21 mouse cellular contexts compared by ENCODE assay signal in the genomic region with DNA sequence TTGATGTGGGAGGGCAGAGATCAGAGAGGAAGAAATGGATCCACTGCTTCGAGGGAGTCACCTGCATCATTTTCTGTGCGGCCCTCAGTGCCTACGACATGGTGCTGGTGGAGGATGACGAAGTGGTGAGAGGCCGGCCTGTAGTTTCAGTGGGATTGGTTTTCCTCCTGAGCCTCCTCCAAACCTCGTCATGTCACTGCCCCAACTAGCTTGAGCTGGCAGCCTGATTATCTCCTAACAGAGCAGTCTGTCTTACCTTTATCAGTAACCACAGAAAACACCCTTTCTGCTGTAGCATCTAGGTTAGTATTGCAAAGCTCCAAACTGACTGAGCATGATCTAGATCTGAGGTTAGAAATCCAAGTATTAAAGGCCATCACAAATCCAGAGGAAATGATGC. TPM values are rescaled to one million over a fixed set of nuclear protein-coding genes. Genes with fewer than 3 reads are reported as not detected.
A peak's percentile ranks its signal among the peaks of the same experiment; 100 is the strongest.
DNase-seq lines count a peak whose midpoint lies in the region; ATAC-seq and TF ChIP-seq lines count a peak whose summit lies in the region.
"Had no signal": no experiment of that assay in that cellular context is flagged by ENCODE, and none has a peak within 500 bp of the region (broad histone marks: within the 10 kb centered on the region; RNA-seq: fewer than 3 reads in every experiment).

No protein-coding gene starts in this region.

- H3K9ac ChIP-seq in heart, embryonic 12.5 days, result no peak overlapping the region
- H3K9ac ChIP-seq in MEL (ENCODE audit: control insufficient read depth, low read depth, low read length, poor library complexity, severe bottlenecking), result no peak overlapping the region
- peak overlapping the region; percentile 48; the same call in 1 of the 2 replicates for H3K9ac ChIP-seq in liver, postnatal 0 days (replicated peaks)
- no peak overlapping the region for H3K9ac ChIP-seq in forebrain, embryonic 15.5 days (replicated peaks)

- H3K4me3 ChIP-seq in heart, embryonic 12.5 days, result no peak overlapping the region
- H3K4me3 ChIP-seq in MEL (ENCODE audit: control insufficient read depth in 1 of 2, insufficient read depth in 1 of 2, low read depth in 2 of 2, low read length in 2 of 2), result no peak overlapping the region
- H3K4me3 ChIP-seq in liver, postnatal 0 days (ENCODE audit: low read depth, low read length), result no peak overlapping the region
- H3K4me3 ChIP-seq in forebrain, embryonic 15.5 days, result no peak overlapping the region
- H3K4me3 ChIP-seq: left cerebral cortex, adult 2 months had no signal

- no peak for TF ChIP-seq CTCF in MEL (IDR thresholded peaks at IDR 0.05 in 2 of 3, conservative IDR thresholded peaks at IDR 0.05 in 1 of 3; ENCODE audit: control insufficient read depth in 1 of 3, insufficient read depth in 1 of 3, low read depth in 2 of 3, low read length in 3 of 3, poor library complexity in 1 of 3, severe bottlenecking in 1 of 3)
- TF ChIP-seq CTCF in liver, postnatal 0 days (IDR thresholded peaks at IDR 0.05; ENCODE audit: low read depth), result no peak

- 46% methylated on average over 6 of the region's 6 CpGs for WGBS in heart, embryonic 12.5 days
- 54% methylated on average over 6 of the region's 6 CpGs for WGBS in liver, postnatal 0 days (ENCODE audit: insufficient replicate concordance)
- WGBS in forebrain, embryonic 15.5 days, result 85% methylated on average over 6 of the region's 6 CpGs

- DNase-seq in heart, postnatal 4 days, result no peak
- DNase-seq in MEL (ENCODE audit: low read depth, low spot score) (peak; percentile 84), liver (peak; percentile 80)
- DNase-seq in liver, postnatal 0 days, result peak; percentile 54
- DNase-seq in thymus, postnatal 25 days, result no peak
- no peak for DNase-seq in gastrocnemius, postnatal 10 days
- DNase-seq: cerebellum, adult 8-10 months; gastrocnemius, postnatal 25 days; heart, postnatal 36 days; kidney, adult 11 months; kidney, postnatal 10 days; left cerebral cortex, postnatal 4 days; lung, postnatal 14 days; thymus, postnatal 36 days had no signal

- H3K9me3 ChIP-seq in heart, embryonic 12.5 days (replicated peaks), result no peaks in the 10 kb centered on the region
- no peaks in the 10 kb centered on the region for H3K9me3 ChIP-seq in MEL (replicated peaks; ENCODE audit: insufficient read depth, low read length)
- no peaks in the 10 kb centered on the region for H3K9me3 ChIP-seq in liver, postnatal 0 days (ENCODE audit: low read length)
- no peaks in the 10 kb centered on the region for H3K9me3 ChIP-seq in forebrain, embryonic 15.5 days

- no peak overlapping the region for H3K4me2 ChIP-seq in heart, embryonic 12.5 days
- H3K4me2 ChIP-seq in liver, postnatal 0 days (ENCODE audit: low read depth, low read length), result peak overlapping the region; percentile 55
- H3K4me2 ChIP-seq in forebrain, embryonic 15.5 days (replicated peaks), result no peak overlapping the region

- H3K27ac ChIP-seq in heart, embryonic 12.5 days (ENCODE audit: poor library complexity, severe bottlenecking), result peak overlapping the region; percentile 25; the same call in 1 of the 2 replicates
- peak overlapping the region; percentile 10; the same call in 1 of the 2 replicates for H3K27ac ChIP-seq in MEL (ENCODE audit: control insufficient read depth, low read depth, low read length)
- H3K27ac ChIP-seq in liver, postnatal 0 days (ENCODE audit: low read depth), result peak overlapping the region; percentile 98
- no peak overlapping the region for H3K27ac ChIP-seq in forebrain, embryonic 15.5 days (replicated peaks)
- H3K27ac ChIP-seq: left cerebral cortex, adult 2 months had no signal

- no peak for TF ChIP-seq RAD21 in MEL (IDR thresholded peaks at IDR 0.05; ENCODE audit: low read depth, low read length)

- H3K27me3 ChIP-seq in heart, embryonic 12.5 days (replicated peaks), result no peaks in the 10 kb centered on the region
- H3K27me3 ChIP-seq in MEL (ENCODE audit: control insufficient read depth in 1 of 2, insufficient read depth in 2 of 2, low read length in 2 of 2), result no peaks in the 10 kb centered on the region
- no peaks in the 10 kb centered on the region for H3K27me3 ChIP-seq in liver, postnatal 0 days (ENCODE audit: insufficient read depth, low read length)
- no peaks in the 10 kb centered on the region for H3K27me3 ChIP-seq in forebrain, embryonic 15.5 days

- peak; percentile 77 for ATAC-seq in heart, embryonic 12.5 days (ENCODE audit: insufficient number of reproducible peaks, low FRiP score)
- peak; percentile 57 for ATAC-seq in liver, postnatal 0 days
- no peak for ATAC-seq in forebrain, embryonic 15.5 days (replicated peaks)
- ATAC-seq: forebrain, embryonic 14.5 days; hindbrain, embryonic 16.5 days; midbrain, embryonic 16.5 days had no signal

- peaks cover 23% of the 10 kb centered on the region for H3K4me1 ChIP-seq in heart, embryonic 12.5 days (replicated peaks)
- H3K4me1 ChIP-seq in MEL (ENCODE audit: control insufficient read depth in 1 of 2, insufficient read depth in 2 of 2, low read length in 2 of 2), result peaks cover 28 to 46% of the 10 kb centered on the region in 2 experiments
- peaks cover 54% of the 10 kb centered on the region for H3K4me1 ChIP-seq in liver, postnatal 0 days (ENCODE audit: insufficient read depth)
- H3K4me1 ChIP-seq in forebrain, embryonic 15.5 days, result peaks cover 18% of the 10 kb centered on the region

- no peaks in the 10 kb centered on the region for H3K79me2 ChIP-seq in MEL (ENCODE audit: control insufficient read depth, insufficient read depth, low read length, poor library complexity)

- TF ChIP-seq POLR2A in MEL (IDR thresholded peaks at IDR 0.05; ENCODE audit: control insufficient read depth in 1 of 2, insufficient read depth in 1 of 2, low read depth in 1 of 2, low read length in 2 of 2, poor library complexity in 1 of 2), result no peak

- peak; percentile 88 to 90 for TF ChIP-seq EP300 in MEL (IDR thresholded peaks at IDR 0.05; ENCODE audit: low read depth in 1 of 2, low read length in 2 of 2)
- peak; percentile 98 for TF ChIP-seq EP300 in liver, postnatal 0 days (IDR thresholded peaks at IDR 0.05; ENCODE audit: low read depth)

- no peaks in the 10 kb centered on the region for H3K36me3 ChIP-seq in heart, embryonic 12.5 days
- H3K36me3 ChIP-seq in MEL (ENCODE audit: control insufficient read depth in 1 of 2, insufficient read depth in 2 of 2, low read length in 2 of 2), result peaks cover 0 to 47% of the 10 kb centered on the region in 2 experiments; a peak in 2 of 4 replicates
- H3K36me3 ChIP-seq in liver, postnatal 0 days (replicated peaks; ENCODE audit: insufficient read depth, low read length), result no peaks in the 10 kb centered on the region
- no peaks in the 10 kb centered on the region for H3K36me3 ChIP-seq in forebrain, embryonic 15.5 days

RNA-seq across cellular contexts. Expression of a gene that starts 5.7 kb away (rescaled TPM):
- polyA plus RNA-seq in heart, embryonic 12.5 days (2016; fragmentation: Nextera tagmentation; extraction: Ambion mirVana), result 0.54 and 0.98 TPM in 2 replicates
- total RNA-seq in heart, postnatal 4 days (2021), result under 1 TPM; 0.31 to 0.34 TPM
- total RNA-seq in MEL (2012; rRNA removed), result 4.7 and 6.4 TPM in 2 replicates
- polyA plus RNA-seq in MEL (2012; ENCODE audit: insufficient read depth in 1 of 2, insufficient read length in 2 of 2, low read depth in 1 of 2, low replicate concordance in 2 of 2, missing spikeins in 1 of 2), result 10 to 100 TPM in 1 of 2 experiments, not detected in 1; 12.4 TPM
- polyA plus RNA-seq in liver, postnatal 0 days (2015; fragmentation: Nextera tagmentation; extraction: Ambion mirVana), result 1.6 and 1.7 TPM in 2 replicates
- 0.43 and 0.46 TPM in 2 replicates for polyA plus RNA-seq in forebrain, embryonic 15.5 days (2015; fragmentation: Nextera tagmentation; extraction: Ambion mirVana)
- total RNA-seq in gastrocnemius, postnatal 10 days (2021), result under 1 TPM in 1 of 2 experiments, not detected in 1; 0.54 TPM
- total RNA-seq: heart, postnatal 36 days; left cerebral cortex, adult 2 months had no signal

RNA-seq across cellular contexts. Expression of a gene that starts 11.9 kb away (rescaled TPM):
- polyA plus RNA-seq in heart, embryonic 12.5 days (2016; fragmentation: Nextera tagmentation; extraction: Ambion mirVana), result 40.0 and 41.6 TPM in 2 replicates
- 10 to 100 TPM; 16.7 to 16.9 TPM for total RNA-seq in heart, postnatal 4 days (2021)
- 54.9 and 69.1 TPM in 2 replicates for total RNA-seq in MEL (2012; rRNA removed)
- 100 to 1,000 TPM in 1 of 2 experiments, not detected in 1; 201 TPM for polyA plus RNA-seq in MEL (2012; ENCODE audit: insufficient read depth in 1 of 2, insufficient read length in 2 of 2, low read depth in 1 of 2, low replicate concordance in 2 of 2, missing spikeins in 1 of 2)
- 17.3 and 23.0 TPM in 2 replicates for polyA plus RNA-seq in liver, postnatal 0 days (2015; fragmentation: Nextera tagmentation; extraction: Ambion mirVana)
- 49.4 and 50.7 TPM in 2 replicates for polyA plus RNA-seq in forebrain, embryonic 15.5 days (2015; fragmentation: Nextera tagmentation; extraction: Ambion mirVana)
- 10 to 100 TPM in 1 of 2 experiments, 1 to 10 TPM in 1; 9.5 to 15.0 TPM for total RNA-seq in gastrocnemius, postnatal 10 days (2021)

RNA-seq across cellular contexts. Expression of a gene that starts 47.6 kb away (rescaled TPM):
- polyA plus RNA-seq in heart, embryonic 12.5 days (2016; fragmentation: Nextera tagmentation; extraction: Ambion mirVana), result 94.9 and 97.0 TPM in 2 replicates
- total RNA-seq in heart, postnatal 4 days (2021), result 10 to 100 TPM; 41.6 to 41.8 TPM
- total RNA-seq in MEL (2012; rRNA removed), result 92.1 and 111 TPM in 2 replicates
- polyA plus RNA-seq in MEL (2012; ENCODE audit: insufficient read depth in 1 of 2, insufficient read length in 2 of 2, low read depth in 1 of 2, low replicate concordance in 2 of 2, missing spikeins in 1 of 2), result 10 to 100 TPM; 74.2 to 96.4 TPM
- polyA plus RNA-seq in liver, postnatal 0 days (2015; fragmentation: Nextera tagmentation; extraction: Ambion mirVana), result 41.9 and 49.1 TPM in 2 replicates
- polyA plus RNA-seq in forebrain, embryonic 15.5 days (2015; fragmentation: Nextera tagmentation; extraction: Ambion mirVana), result 165 and 168 TPM in 2 replicates
- total RNA-seq in gastrocnemius, postnatal 10 days (2021), result 10 to 100 TPM; 28.2 to 33.2 TPM

RNA-seq across cellular contexts. Expression of a gene that starts 53.6 kb away (rescaled TPM):
- 13.4 and 13.8 TPM in 2 replicates for polyA plus RNA-seq in heart, embryonic 12.5 days (2016; fragmentation: Nextera tagmentation; extraction: Ambion mirVana)
- 10 to 100 TPM; 11.8 to 12.7 TPM for total RNA-seq in heart, postnatal 4 days (2021)
- total RNA-seq in MEL (2012; rRNA removed), result 1.3 and 1.4 TPM in 2 replicates
- 1 to 10 TPM in 1 of 2 experiments, not detected in 1; 7.4 TPM for polyA plus RNA-seq in MEL (2012; ENCODE audit: insufficient read depth in 1 of 2, insufficient read length in 2 of 2, low read depth in 1 of 2, low replicate concordance in 2 of 2, missing spikeins in 1 of 2)
- polyA plus RNA-seq in liver, postnatal 0 days (2015; fragmentation: Nextera tagmentation; extraction: Ambion mirVana), result 12.9 and 13.5 TPM in 2 replicates
- 12.4 and 15.1 TPM in 2 replicates for polyA plus RNA-seq in forebrain, embryonic 15.5 days (2015; fragmentation: Nextera tagmentation; extraction: Ambion mirVana)
- total RNA-seq in gastrocnemius, postnatal 10 days (2021), result 10 to 100 TPM in 1 of 2 experiments, 1 to 10 TPM in 1; 9.8 to 10.4 TPM

RNA-seq across cellular contexts. Expression of a gene that starts 56.4 kb away (rescaled TPM):
- polyA plus RNA-seq in heart, embryonic 12.5 days (2016; fragmentation: Nextera tagmentation; extraction: Ambion mirVana), result 0.19 and 0.27 TPM in 2 replicates
- total RNA-seq in heart, postnatal 4 days (2021), result not detected
- total RNA-seq in MEL (2012; rRNA removed), result 0.04 and 0.07 TPM in 2 replicates
- under 1 TPM in 1 of 2 experiments, not detected in 1; 0.07 TPM for polyA plus RNA-seq in MEL (2012; ENCODE audit: insufficient read depth in 1 of 2, insufficient read length in 2 of 2, low read depth in 1 of 2, low replicate concordance in 2 of 2, missing spikeins in 1 of 2)
- not detected in 2 replicates for polyA plus RNA-seq in liver, postnatal 0 days (2015; fragmentation: Nextera tagmentation; extraction: Ambion mirVana)
- polyA plus RNA-seq in forebrain, embryonic 15.5 days (2015; fragmentation: Nextera tagmentation; extraction: Ambion mirVana), result 1.9 and 2.2 TPM in 2 replicates
- under 1 TPM; 0.14 to 0.27 TPM for total RNA-seq in gastrocnemius, postnatal 10 days (2021)
- total RNA-seq: gastrocnemius, postnatal 25 days; heart, postnatal 36 days; liver, adult 2 months had no signal
- polyA plus RNA-seq: liver, adult 2 months had no signal

Comparison
In these comparisons a context has a peak if more than half of its experiments do, and no peak if none do; other contexts are left out.
1. DNase-seq: peak in MEL (single experiment), liver (single experiment) and liver, postnatal 0 days (single experiment); none in heart, postnatal 4 days (single experiment), thymus, postnatal 25 days (single experiment) and gastrocnemius, postnatal 10 days (single experiment).